Mouse (Mus musculus): ENCODE measurements around the gene Gm3285. TPM values are rescaled to one million over a fixed set of nuclear protein-coding genes. Genes with fewer than 3 reads are reported as not detected.

Gene Gm3285
- polyA plus RNA-seq (2017; shearing (Covaris generic)), result not detected

DNA sequence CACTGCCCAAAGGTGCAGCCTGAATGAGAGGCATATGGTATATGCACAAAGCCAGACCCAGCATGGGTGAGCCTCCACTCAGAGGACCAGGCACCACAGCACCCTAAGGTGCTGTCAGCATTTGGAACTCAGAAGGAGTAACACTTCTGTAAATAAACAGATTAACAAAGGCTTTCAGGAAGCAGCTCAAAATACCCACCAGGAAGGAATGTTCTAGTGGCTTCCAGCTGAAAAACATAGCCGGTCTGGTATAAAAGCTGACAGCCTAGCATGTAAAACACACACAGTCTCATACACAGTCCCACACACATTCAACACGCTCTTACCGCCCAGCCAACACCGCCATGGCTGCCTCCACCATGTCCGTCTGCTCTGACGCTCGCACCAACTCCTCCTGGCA is at the start of gene Gm3285:
Gm3285 (plus strand) TSS at position 301 of the 400 bp plus-strand sequence.

DNA sequence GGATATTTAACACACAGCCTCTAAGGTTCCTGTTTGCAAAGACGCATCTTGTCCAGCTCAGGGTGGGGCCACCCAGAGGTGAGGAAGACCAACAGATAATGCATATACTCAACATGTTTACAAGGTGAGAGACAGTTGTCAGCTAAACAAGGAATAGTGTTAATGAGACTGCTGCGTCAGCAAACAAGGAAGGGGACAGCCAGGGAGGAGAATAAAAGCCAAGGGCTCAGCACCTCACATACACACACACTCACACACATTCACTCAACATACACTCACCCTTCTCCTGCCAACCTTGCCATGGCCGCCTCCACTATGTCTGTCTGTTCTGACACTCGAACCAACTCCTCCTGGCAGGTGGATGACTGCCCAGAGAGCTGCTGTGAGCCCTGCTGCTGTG is 47.4 kb upstream of the Gm3285 start, which contains the start of gene Gm2696:
Gm2696 (plus strand) TSS at position 301 of the 400 bp plus-strand sequence.

DNA sequence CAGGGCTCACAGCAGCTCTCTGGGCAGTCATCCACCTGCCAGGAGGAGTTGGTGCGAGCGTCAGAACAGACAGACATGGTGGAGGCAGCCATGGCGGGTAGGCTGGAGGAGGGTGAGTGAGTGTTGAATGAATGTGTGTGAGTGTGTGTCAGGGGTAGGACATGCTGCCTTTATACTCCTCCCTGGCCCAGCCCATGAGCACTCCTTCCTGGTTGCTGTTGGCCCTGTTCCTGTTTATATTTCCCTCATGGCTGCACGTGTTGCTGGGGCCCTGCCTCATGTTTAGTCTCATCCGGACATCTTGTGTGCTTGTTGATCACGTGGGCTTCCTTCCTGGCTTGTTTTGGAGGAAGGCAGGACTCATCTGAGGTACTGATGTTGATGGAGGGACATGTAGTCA is 34.8 kb upstream of the Gm3285 start, which contains the start of gene Krtap10-4:
Krtap10-4 (minus strand) TSS at position 145 of the 400 bp plus-strand sequence.

DNA sequence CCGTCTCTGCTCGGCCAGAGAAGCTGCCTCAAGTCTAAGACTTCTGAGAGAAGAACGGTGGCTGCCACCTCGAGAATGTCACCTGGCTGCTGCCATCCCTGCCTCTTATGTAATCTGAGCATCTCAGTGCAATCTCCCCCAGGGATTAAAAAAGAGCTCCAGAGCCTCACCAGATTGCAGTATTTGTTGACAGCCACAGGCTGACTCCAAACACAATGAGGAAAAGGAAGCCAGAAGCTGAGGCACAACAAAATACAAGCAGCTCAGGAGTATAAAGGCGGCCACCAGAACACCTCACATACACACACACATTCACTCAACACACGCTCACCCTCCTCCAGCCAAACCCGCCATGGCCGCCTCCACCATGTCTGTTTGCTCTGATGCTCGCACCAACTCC is 26.1 kb upstream of the Gm3285 start, which contains the start of gene Krtap10-10:
Krtap10-10 (plus strand) TSS at position 301 of the 400 bp plus-strand sequence.

DNA sequence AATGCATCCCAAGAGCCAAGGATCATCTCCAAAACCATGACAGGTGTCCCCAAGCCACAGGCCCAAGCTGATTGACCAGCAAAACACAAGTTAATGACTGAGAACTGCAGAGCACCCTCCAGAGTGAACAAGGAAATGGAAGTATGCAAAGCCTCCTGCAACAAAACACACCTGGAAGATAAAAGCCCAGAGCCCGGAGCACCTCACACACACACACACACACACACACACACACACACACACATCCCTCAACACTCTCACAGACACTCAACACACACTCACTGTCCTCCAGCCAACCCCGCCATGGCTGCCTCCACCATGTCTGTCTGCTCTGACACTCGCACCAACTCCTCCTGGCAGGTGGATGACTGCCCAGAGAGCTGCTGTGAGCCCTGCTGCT is 15.3 kb upstream of the Gm3285 start, which contains the start of gene Gm36176:
Gm36176 (plus strand) TSS at position 301 of the 400 bp plus-strand sequence.

GRCm38 (mm10) chr10:77852559-77852958 is 9.2 kb upstream of the Gm3285 start, which contains the start of gene Gm10318:
TSS of gene Gm10318 (plus strand) at chr10:77852859.

DNA sequence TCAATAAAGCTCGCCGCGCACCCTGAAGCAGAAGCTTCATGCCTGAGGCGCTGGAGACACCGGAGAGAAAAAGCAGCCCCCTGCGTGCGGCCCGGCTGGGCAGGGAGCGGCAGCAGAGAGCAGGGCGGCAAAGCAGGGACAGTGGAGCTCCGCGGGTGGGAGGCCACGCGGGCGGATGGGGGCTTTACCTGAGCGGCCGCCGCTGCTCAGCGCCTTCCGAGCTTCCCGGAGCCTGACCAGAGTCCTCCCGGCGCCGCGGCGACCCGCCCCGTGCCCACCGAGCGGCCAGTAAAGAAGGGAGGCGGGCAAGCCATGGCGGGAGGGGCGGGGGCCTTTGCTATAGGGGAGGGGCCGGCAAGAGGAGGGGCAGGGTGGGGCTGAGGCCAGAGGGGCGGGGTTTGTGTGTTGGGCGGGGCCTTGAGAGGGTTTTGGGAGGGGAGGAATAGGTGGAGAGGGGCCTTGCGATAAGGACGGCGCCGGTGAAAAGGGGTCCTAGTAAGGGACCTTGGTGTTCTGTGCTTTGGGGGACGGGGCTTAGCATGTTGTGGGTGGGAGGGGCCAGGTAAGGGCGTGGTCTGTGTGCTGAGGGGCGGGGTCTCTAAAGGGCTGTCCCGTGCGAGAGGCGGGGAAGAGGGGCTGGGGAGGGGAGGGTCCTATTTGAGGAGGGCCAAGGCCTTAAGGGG is 40.6 kb downstream of the Gm3285 start, which contains the start of gene Lrrc3:
Lrrc3 (minus strand) TSS at position 326 of the 683 bp plus-strand sequence.

Other genes with a start within 250 kb of the Gm3285 start
- gene Ube2g2, start 239.7 kb upstream of the Gm3285 start, polyA plus RNA-seq (2017; shearing (Covaris generic)), result 10 to 100 TPM; 44.0 to 51.5 TPM
- gene Tspear, start 175.4 kb upstream of the Gm3285 start, polyA plus RNA-seq (2017; shearing (Covaris generic)), result 1 to 10 TPM in 1 of 2 experiments, under 1 TPM in 1; 0.58 to 1.0 TPM
- gene Gm19402, start 171.2 kb upstream of the Gm3285 start, polyA plus RNA-seq (2017; shearing (Covaris generic)), result 1 to 10 TPM in 1 of 2 experiments, not detected in 1; 1.2 TPM
- gene Gm9508, start 164.7 kb upstream of the Gm3285 start, polyA plus RNA-seq (2017; shearing (Covaris generic)), result under 1 TPM; 0.53 to 0.62 TPM
- not detected for gene Gm10272, start 155.3 kb upstream of the Gm3285 start, polyA plus RNA-seq (2017; shearing (Covaris generic))
- not detected for gene Gm10024, start 150.5 kb upstream of the Gm3285 start, polyA plus RNA-seq (2017; shearing (Covaris generic))
- gene Gm10142, start 146.2 kb upstream of the Gm3285 start, polyA plus RNA-seq (2017; shearing (Covaris generic)), result not detected
- gene Krtap12-1, start 141.4 kb upstream of the Gm3285 start, polyA plus RNA-seq (2017; shearing (Covaris generic)), result not detected
- not detected for gene Gm10100, start 135.5 kb upstream of the Gm3285 start, polyA plus RNA-seq (2017; shearing (Covaris generic))
- not detected for gene Gm18596, start 119.3 kb upstream of the Gm3285 start, polyA plus RNA-seq (2017; shearing (Covaris generic))
- under 1 TPM in 1 of 2 experiments, not detected in 1; 0.81 TPM for gene Gm9736, start 110.6 kb upstream of the Gm3285 start, polyA plus RNA-seq (2017; shearing (Covaris generic))
- gene Gm3233, start 102.3 kb upstream of the Gm3285 start, polyA plus RNA-seq (2017; shearing (Covaris generic)), result not detected
- gene Gm3238, start 90.7 kb upstream of the Gm3285 start, polyA plus RNA-seq (2017; shearing (Covaris generic)), result not detected
- not detected for gene Gm7138, start 85.0 kb upstream of the Gm3285 start, polyA plus RNA-seq (2017; shearing (Covaris generic))
- not detected for gene Gm3250, start 79.4 kb upstream of the Gm3285 start, polyA plus RNA-seq (2017; shearing (Covaris generic))
- gene Gm7137, start 73.8 kb upstream of the Gm3285 start, polyA plus RNA-seq (2017; shearing (Covaris generic)), result 1 to 10 TPM in 1 of 2 experiments, not detected in 1; 1.3 TPM
- not detected for gene Gm9639, start 66.9 kb upstream of the Gm3285 start, polyA plus RNA-seq (2017; shearing (Covaris generic))
- not detected for gene Gm19668, start 62.8 kb upstream of the Gm3285 start, polyA plus RNA-seq (2017; shearing (Covaris generic))
- not detected for gene Gm9507, start 50.1 kb upstream of the Gm3285 start, polyA plus RNA-seq (2017; shearing (Covaris generic))
- not detected for gene Gm2696, start 47.3 kb upstream of the Gm3285 start, polyA plus RNA-seq (2017; shearing (Covaris generic))
- not detected for gene Krtap10-4, start 34.9 kb upstream of the Gm3285 start, polyA plus RNA-seq (2017; shearing (Covaris generic))
- gene Krtap10-10, start 26.0 kb upstream of the Gm3285 start, polyA plus RNA-seq (2017; shearing (Covaris generic)), result under 1 TPM in 1 of 2 experiments, not detected in 1; 0.33 TPM
- gene Gm36176, start 15.2 kb upstream of the Gm3285 start, polyA plus RNA-seq (2017; shearing (Covaris generic)), result not detected
- not detected for gene Gm10318, start 9.1 kb upstream of the Gm3285 start, polyA plus RNA-seq (2017; shearing (Covaris generic))
- 1 to 10 TPM in 1 of 2 experiments, under 1 TPM in 1; 0.13 to 2.1 TPM for gene Lrrc3, start 40.6 kb downstream of the Gm3285 start, polyA plus RNA-seq (2017; shearing (Covaris generic))
- gene Trpm2, start 108.6 kb downstream of the Gm3285 start, polyA plus RNA-seq (2017; shearing (Covaris generic)), result 1 to 10 TPM; 1.0 to 1.3 TPM
- gene 1810043G02Rik, start 116.5 kb downstream of the Gm3285 start, polyA plus RNA-seq (2017; shearing (Covaris generic)), result 10 to 100 TPM in 1 of 2 experiments, 1 to 10 TPM in 1; 7.9 to 10.6 TPM
- gene Pfkl, start 148.1 kb downstream of the Gm3285 start, polyA plus RNA-seq (2017; shearing (Covaris generic)), result 10 to 100 TPM; 62.7 to 87.7 TPM
- 1 to 10 TPM in 1 of 2 experiments, under 1 TPM in 1; 0.37 to 1.2 TPM for gene Dnmt3l, start 180.0 kb downstream of the Gm3285 start, polyA plus RNA-seq (2017; shearing (Covaris generic))
- gene Aire, start 181.6 kb downstream of the Gm3285 start, polyA plus RNA-seq (2017; shearing (Covaris generic)), result 1 to 10 TPM in 1 of 2 experiments, not detected in 1; 1.2 TPM
- gene Icosl, start 207.3 kb downstream of the Gm3285 start, polyA plus RNA-seq (2017; shearing (Covaris generic)), result 10 to 100 TPM in 1 of 2 experiments, 1 to 10 TPM in 1; 9.1 to 14.1 TPM